Mouse (Mus musculus): ENCODE measurements around the gene Jmjd4. TPM values are rescaled to one million over a fixed set of nuclear protein-coding genes. Genes with fewer than 3 reads are reported as not detected.

Gene Jmjd4
- polyA plus RNA-seq, 1 experiment from 2014 or later: 14.1 TPM

Other genes with a start within 250 kb of the Jmjd4 start
- gene Mrpl55, start 247.6 kb upstream of the Jmjd4 start, polyA plus RNA-seq (2015; fragmentation: Nextera tagmentation; extraction: Ambion mirVana): 87.6 and 95.9 TPM in 2 replicates
- gene 2310033P09Rik, start 241.7 kb upstream of the Jmjd4 start, polyA plus RNA-seq (2015; fragmentation: Nextera tagmentation; extraction: Ambion mirVana): 21.7 and 27.3 TPM in 2 replicates
- 645 and 666 TPM in 2 replicates for gene Arf1, start 221.8 kb upstream of the Jmjd4 start, polyA plus RNA-seq (2015; fragmentation: Nextera tagmentation; extraction: Ambion mirVana)
- gene Wnt3a, start 159.3 kb upstream of the Jmjd4 start, polyA plus RNA-seq (2015; fragmentation: Nextera tagmentation; extraction: Ambion mirVana): 0.35 and 0.73 TPM in 2 replicates
- 1.5 and 1.6 TPM in 2 replicates for gene Wnt9a, start 143.1 kb upstream of the Jmjd4 start, polyA plus RNA-seq (2015; fragmentation: Nextera tagmentation; extraction: Ambion mirVana)
- gene Prss38, start 74.4 kb upstream of the Jmjd4 start, polyA plus RNA-seq (2015; fragmentation: Nextera tagmentation; extraction: Ambion mirVana): not detected in 2 replicates
- 418 and 445 TPM in 2 replicates for gene Snap47, start 1.1 kb downstream of the Jmjd4 start, polyA plus RNA-seq (2015; fragmentation: Nextera tagmentation; extraction: Ambion mirVana)
- 15.3 and 17.6 TPM in 2 replicates for gene Zfp867, start 22.4 kb downstream of the Jmjd4 start, polyA plus RNA-seq (2015; fragmentation: Nextera tagmentation; extraction: Ambion mirVana)
- 16.6 and 16.8 TPM in 2 replicates for gene Zkscan17, start 76.7 kb downstream of the Jmjd4 start, polyA plus RNA-seq (2015; fragmentation: Nextera tagmentation; extraction: Ambion mirVana)
- 0.11 and 0.77 TPM in 2 replicates for gene Nlrp3, start 91.5 kb downstream of the Jmjd4 start, polyA plus RNA-seq (2015; fragmentation: Nextera tagmentation; extraction: Ambion mirVana)
- gene Olfr222, start 126.2 kb downstream of the Jmjd4 start, polyA plus RNA-seq (2015; fragmentation: Nextera tagmentation; extraction: Ambion mirVana): not detected in 2 replicates
- not detected in 2 replicates for gene Olfr223, start 143.2 kb downstream of the Jmjd4 start, polyA plus RNA-seq (2015; fragmentation: Nextera tagmentation; extraction: Ambion mirVana)
- gene Mprip, start 211.3 kb downstream of the Jmjd4 start, polyA plus RNA-seq (2015; fragmentation: Nextera tagmentation; extraction: Ambion mirVana): 51.7 and 51.9 TPM in 2 replicates

All from forebrain, embryonic 16.5 days (tissue).